Mouse (Mus musculus) layer of hippocampus, adult 9-10 months (tissue): ENCODE data around the gene Fam173b.
"Not testable (repeated sequence)": the region's sequence is repeated elsewhere in the genome, so short reads cannot be mapped to it uniquely, and the experiment has no call there.

ENCODE experiments used
- DNase-seq: peaks from one replicate; pipeline ENCODE4 v3.0.0; 2022; ENCODE audit warnings: low spot score

The Fam173b gene

GRCm38 (mm10) chr15:31601646-31602374, at the start of gene Fam173b, which contains the start of gene Cct5:
Gene Fam173b, plus strand, starts transcription at chr15:31601852.
Gene Cct5, minus strand, starts transcription at chr15:31601804.
- DNase-seq: peak; percentile 97

- no peak for DNase-seq
Measured at GRCm38 (mm10) chr15:31554855-31555254, 46.8 kb upstream of the Fam173b start.

- no peak for DNase-seq
Measured at GRCm38 (mm10) chr15:31561390-31561789, 40.3 kb upstream of the Fam173b start.

GRCm38 (mm10) chr15:31561976-31562375, 39.7 kb upstream of the Fam173b start:
- DNase-seq: no peak

GRCm38 (mm10) chr15:31562847-31563246, 38.8 kb upstream of the Fam173b start:
- DNase-seq: no peak

- DNase-seq: no peak
Measured at GRCm38 (mm10) chr15:31563577-31564546, 37.8 kb upstream of the Fam173b start.

GRCm38 (mm10) chr15:31565184-31565583, 36.5 kb upstream of the Fam173b start, which contains the start of gene Cmbl:
Gene Cmbl, plus strand, starts transcription at chr15:31565389.
- no peak for DNase-seq

GRCm38 (mm10) chr15:31565786-31566185, 35.9 kb upstream of the Fam173b start:
- DNase-seq: no peak

GRCm38 (mm10) chr15:31567431-31567830, 34.2 kb upstream of the Fam173b start:
- no peak for DNase-seq

GRCm38 (mm10) chr15:31568581-31568996, 33.1 kb upstream of the Fam173b start:
- no peak for DNase-seq

- DNase-seq: no peak
Measured at GRCm38 (mm10) chr15:31569325-31570022, 32.2 kb upstream of the Fam173b start.

- no peak for DNase-seq
Measured at GRCm38 (mm10) chr15:31570959-31571358, 30.7 kb upstream of the Fam173b start.

- no peak for DNase-seq
Measured at GRCm38 (mm10) chr15:31571906-31572722, 29.5 kb upstream of the Fam173b start.

GRCm38 (mm10) chr15:31573287-31573686, 28.4 kb upstream of the Fam173b start:
- DNase-seq: no peak

- DNase-seq: no peak
Measured at GRCm38 (mm10) chr15:31573692-31574091, 28.0 kb upstream of the Fam173b start.

GRCm38 (mm10) chr15:31576076-31576475, 25.6 kb upstream of the Fam173b start:
- no peak for DNase-seq

- not testable (repeated sequence) for DNase-seq
Measured at GRCm38 (mm10) chr15:31581086-31581485, 20.6 kb upstream of the Fam173b start.

- DNase-seq: no peak
Measured at GRCm38 (mm10) chr15:31583304-31584085, 18.2 kb upstream of the Fam173b start.

- DNase-seq: no peak
Measured at GRCm38 (mm10) chr15:31585238-31585637, 16.4 kb upstream of the Fam173b start.

- DNase-seq: no peak
Measured at GRCm38 (mm10) chr15:31586088-31586487, 15.6 kb upstream of the Fam173b start.
